Mouse (Mus musculus): ENCODE data around the gene Foxe1. TPM values are rescaled to one million over a fixed set of nuclear protein-coding genes. Genes with fewer than 3 reads are reported as not detected.

The Foxe1 gene
- polyA plus RNA-seq, 1 experiment from 2014 or later: not detected

DNA sequence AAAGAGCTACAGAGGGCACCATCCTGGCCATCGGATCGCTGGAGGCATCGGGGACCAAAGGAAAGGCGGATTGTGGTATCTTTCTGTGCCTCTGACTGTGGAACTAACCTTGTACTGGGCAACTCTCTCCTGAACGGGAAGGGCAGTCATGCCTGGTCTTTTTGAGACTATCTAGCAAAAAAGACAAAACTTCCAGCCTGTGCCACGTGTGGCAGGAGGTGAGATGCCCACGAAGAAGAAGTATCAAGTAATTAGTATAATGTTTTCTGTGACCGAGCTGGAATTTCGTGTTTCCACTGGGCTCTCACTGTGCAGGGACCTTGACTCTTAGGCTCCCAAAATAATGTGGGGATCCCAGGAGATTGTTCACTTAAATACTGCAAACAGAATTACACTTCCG is 4.4 kb upstream of the Foxe1 start:
- Histone ChIP-seq H3K27me3 (ENCODE audit: poor library complexity, severe bottlenecking) (peaks cover 97% of the 10 kb centered on the region), H3K4me1 (peaks cover 30% of the 10 kb centered on the region), H3K4me3 (no peak overlapping the region), H3K9me3 (no peaks in the 10 kb centered on the region), H3K36me3 (replicated peaks) (no peaks in the 10 kb centered on the region), H3K27ac (no peak overlapping the region)
- 11% methylated on average over 10 of the region's 10 CpGs for WGBS
- DNase-seq (ENCODE audit: extremely low spot score, low spot score): no peak

DNA sequence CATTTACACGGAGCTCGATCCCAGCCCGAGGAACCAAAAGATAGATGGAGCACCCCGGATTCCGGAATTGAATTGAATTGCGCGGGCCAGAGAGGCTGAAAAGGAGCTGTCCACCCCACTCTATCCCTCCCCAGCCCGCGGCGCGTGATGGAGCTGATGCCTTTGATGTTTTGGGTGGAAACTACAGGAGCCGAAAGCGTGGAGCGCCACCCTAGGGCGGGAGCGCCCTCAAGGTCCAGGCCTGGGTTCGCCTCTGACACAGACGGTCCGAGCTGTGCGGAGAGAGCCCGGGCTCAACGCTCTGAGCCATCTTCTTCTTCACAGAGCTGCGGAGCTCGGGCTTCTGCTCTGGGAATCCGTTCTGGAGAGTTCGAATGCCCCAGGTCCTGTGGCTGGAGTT is 3.8 kb upstream of the Foxe1 start:
- peaks cover 36% of the 10 kb centered on the region for H3K4me1 ChIP-seq
- H3K36me3 ChIP-seq (replicated peaks): no peaks in the 10 kb centered on the region
- WGBS: under 1% methylated on average over 26 of the region's 26 CpGs
- peak; percentile 38 for DNase-seq (ENCODE audit: extremely low spot score, low spot score)
- H3K27ac ChIP-seq: no peak overlapping the region
- H3K4me3 ChIP-seq: no peak overlapping the region
- peaks cover 98% of the 10 kb centered on the region for H3K27me3 ChIP-seq (ENCODE audit: poor library complexity, severe bottlenecking)
- no peaks in the 10 kb centered on the region for H3K9me3 ChIP-seq

DNA sequence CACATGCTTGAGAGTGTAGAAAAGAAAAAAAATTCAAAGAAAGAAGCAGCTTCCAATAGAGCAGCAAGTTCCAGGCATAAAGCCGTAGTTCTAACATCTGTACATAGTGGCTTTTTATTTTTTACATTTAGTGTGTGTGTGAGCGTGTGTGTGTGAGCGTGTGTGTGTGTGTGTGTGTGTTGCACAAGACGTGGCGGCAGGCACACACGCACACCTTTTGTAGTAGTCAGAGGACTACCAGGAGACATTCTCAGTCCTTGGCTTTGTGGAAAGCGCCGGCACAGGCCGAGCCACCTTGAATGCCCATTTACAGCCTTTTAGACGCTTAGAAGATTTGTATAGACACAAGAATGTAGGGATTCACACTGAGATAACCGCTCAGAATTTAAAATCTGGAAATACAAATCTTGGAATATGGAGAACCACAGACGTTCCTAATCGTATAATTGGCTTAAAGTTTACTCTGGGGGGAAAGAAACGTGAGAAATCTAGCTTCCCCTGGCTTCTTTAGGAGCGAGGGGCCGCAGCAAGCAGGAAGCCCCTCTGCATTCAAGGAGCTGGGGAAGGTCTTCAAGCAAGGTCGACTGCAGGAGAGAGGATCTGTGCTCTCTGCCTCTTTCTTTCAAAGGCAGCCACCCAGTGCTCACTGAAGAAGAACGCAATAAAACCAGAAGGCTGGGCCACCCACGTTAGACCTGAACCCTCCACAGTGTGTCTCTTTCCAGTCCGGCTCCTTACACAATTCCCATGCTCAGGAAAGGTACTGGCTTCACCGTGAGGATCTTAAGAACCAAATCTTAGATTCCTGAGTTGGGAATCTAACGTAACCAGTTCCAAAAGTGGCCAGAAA is 1.4 kb upstream of the Foxe1 start:
- no peaks in the 10 kb centered on the region for H3K9me3 ChIP-seq
- H3K27me3 ChIP-seq (ENCODE audit: poor library complexity, severe bottlenecking): peaks cover 100% of the 10 kb centered on the region
- 7% methylated on average over 22 of the region's 22 CpGs for WGBS
- no peak overlapping the region for H3K27ac ChIP-seq
- DNase-seq (ENCODE audit: extremely low spot score, low spot score): no peak
- peak overlapping the region; percentile 22; the same call in 1 of the 2 replicates for H3K4me3 ChIP-seq
- no peaks in the 10 kb centered on the region for H3K36me3 ChIP-seq (replicated peaks)
- H3K4me1 ChIP-seq: peaks cover 40% of the 10 kb centered on the region

DNA sequence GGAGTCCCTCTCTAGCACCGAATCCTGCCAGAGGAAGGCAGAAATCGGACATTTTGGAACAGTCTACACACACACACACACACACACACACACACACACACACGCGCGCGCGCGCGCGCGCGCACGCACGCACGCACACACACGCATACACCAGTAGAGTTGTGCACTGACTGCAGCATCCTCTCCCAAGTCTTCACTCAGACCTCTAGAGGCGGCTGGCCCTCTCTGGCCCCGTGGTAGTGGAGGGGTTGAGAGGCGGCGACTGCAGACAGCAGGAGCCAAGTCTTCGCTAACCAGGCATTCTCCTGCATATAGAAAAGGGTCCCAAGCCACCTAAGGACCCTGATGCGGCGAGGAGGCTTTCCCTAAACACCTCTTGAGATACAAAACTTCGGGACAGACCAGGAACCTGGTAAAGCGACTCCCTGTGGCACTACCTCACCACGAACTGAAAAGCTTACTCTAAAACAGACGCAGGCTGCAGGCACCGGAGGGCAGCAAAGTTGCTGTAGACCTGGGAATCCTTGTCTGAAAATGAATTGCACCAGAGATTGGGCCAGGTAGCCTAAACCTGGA is 610 bp upstream of the Foxe1 start:
- peak overlapping the region; percentile 22; the same call in 1 of the 2 replicates for H3K4me3 ChIP-seq
- peak; percentile 59 for DNase-seq (ENCODE audit: extremely low spot score, low spot score)
- WGBS: under 1% methylated on average over 28 of the region's 28 CpGs

DNA sequence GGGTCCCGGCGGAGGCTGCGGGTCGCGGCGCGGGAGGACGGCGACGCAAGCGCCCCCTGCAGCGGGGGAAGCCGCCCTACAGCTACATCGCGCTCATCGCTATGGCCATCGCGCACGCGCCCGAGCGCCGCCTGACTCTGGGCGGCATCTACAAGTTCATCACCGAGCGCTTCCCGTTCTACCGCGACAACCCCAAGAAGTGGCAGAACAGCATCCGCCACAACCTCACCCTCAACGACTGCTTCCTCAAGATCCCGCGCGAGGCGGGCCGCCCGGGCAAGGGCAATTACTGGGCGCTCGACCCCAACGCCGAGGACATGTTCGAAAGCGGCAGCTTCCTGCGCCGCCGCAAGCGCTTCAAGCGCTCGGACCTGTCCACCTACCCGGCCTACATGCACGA is 879 bp downstream of the Foxe1 start:
- DNase-seq (ENCODE audit: extremely low spot score, low spot score): peak; percentile 42
- Histone ChIP-seq H3K4me1 (peaks cover 43% of the 10 kb centered on the region), H3K4me3 (peak overlapping the region; percentile 43), H3K9me3 (no peaks in the 10 kb centered on the region), H3K27me3 (ENCODE audit: poor library complexity, severe bottlenecking) (peaks cover 100% of the 10 kb centered on the region), H3K27ac (no peak overlapping the region), H3K36me3 (replicated peaks) (no peaks in the 10 kb centered on the region)
- under 1% methylated on average over 51 of the region's 51 CpGs for WGBS

More for the DNA sequence above, 610 bp upstream of the Foxe1 start:
- Histone ChIP-seq H3K27me3 (ENCODE audit: poor library complexity, severe bottlenecking) (peaks cover 100% of the 10 kb centered on the region), H3K36me3 (replicated peaks) (no peaks in the 10 kb centered on the region), H3K4me1 (peaks cover 46% of the 10 kb centered on the region), H3K27ac (no peak overlapping the region), H3K9me3 (no peaks in the 10 kb centered on the region)

DNA sequence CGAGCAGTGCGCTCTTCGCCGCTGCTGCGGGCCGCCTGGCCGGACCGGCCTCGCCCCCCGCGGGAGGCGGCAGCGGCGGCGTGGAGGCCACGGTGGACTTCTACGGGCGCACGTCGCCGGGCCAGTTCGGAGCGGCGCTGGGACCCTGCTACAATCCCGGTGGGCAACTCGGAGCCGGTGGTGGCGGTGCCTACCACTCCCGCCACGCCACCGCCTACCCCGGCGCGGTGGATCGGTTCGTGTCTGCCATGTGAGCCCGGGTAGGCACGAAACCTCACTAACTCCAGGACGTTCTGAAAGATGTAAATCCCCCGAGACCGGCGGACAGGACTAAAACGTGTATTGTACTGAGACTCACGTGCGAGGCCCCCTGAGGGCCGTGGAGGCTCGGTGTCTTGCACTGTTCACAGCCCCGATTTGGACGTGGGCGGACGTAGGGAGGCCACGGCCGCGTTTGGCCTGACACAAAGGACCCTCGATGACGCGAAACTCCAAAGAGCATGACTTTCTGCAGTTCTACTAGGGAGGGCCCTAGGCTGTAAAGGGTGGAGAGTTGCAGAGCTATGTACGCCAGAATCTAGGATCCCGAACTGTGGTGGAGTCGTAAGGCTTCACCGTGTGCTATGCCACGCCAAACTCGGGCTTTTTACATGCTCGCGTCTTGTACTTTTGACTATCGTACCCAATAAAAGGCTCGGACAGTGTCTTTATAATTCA is 1.8 kb downstream of the Foxe1 start:
- Histone ChIP-seq H3K27me3 (ENCODE audit: poor library complexity, severe bottlenecking) (peaks cover 100% of the 10 kb centered on the region), H3K9me3 (no peaks in the 10 kb centered on the region), H3K4me1 (peaks cover 38% of the 10 kb centered on the region), H3K27ac (no peak overlapping the region), H3K36me3 (replicated peaks) (no peaks in the 10 kb centered on the region), H3K4me3 (peak overlapping the region; percentile 43)
- 2% methylated on average over 51 of the region's 67 CpGs for WGBS
- DNase-seq (ENCODE audit: extremely low spot score, low spot score): peak; percentile 39

DNA sequence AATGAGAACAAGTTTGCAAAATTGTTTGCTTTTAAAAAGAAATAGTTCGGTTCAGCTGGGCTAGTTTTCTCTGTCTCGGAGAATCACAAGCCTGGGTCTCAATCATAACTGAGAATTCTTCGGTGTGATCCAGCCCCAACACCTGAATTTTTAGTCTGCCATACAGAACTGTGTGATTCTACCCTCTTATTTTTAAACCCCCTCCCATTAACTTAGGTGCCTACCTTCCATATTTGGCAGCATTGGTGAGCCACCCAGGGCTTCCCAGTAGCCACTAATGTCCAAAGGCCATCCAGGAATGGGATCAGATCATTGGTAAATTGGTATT is 2.3 kb downstream of the Foxe1 start:
- Histone ChIP-seq H3K4me1 (peaks cover 38% of the 10 kb centered on the region), H3K27ac (no peak overlapping the region), H3K27me3 (ENCODE audit: poor library complexity, severe bottlenecking) (peaks cover 100% of the 10 kb centered on the region), H3K9me3 (no peaks in the 10 kb centered on the region), H3K4me3 (no peak overlapping the region), H3K36me3 (replicated peaks) (no peaks in the 10 kb centered on the region)
- 10% methylated on average over 3 of the region's 3 CpGs for WGBS
- no peak for DNase-seq (ENCODE audit: extremely low spot score, low spot score)

DNA sequence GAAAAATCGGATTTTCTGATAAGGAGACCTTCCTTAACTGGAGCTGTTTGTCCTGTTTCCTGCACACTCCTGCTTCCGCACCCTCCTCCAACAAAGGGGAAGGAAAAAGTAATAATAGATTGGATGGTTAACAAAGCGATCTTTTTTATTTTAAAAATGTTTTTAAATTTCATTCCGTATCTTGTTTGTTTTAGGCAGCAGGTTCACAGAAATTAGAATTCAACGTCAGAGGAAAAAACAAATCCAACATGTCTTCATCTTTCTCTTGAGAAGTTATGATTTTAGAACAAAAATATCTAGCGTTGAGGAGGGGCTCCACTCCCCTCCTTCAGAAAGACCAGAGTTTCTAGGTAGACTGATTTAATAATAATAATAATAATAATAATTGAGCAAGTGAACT is 2.8 kb downstream of the Foxe1 start:
- WGBS: 24% methylated on average over 6 of the region's 6 CpGs
- H3K9me3 ChIP-seq: no peaks in the 10 kb centered on the region
- no peak for DNase-seq (ENCODE audit: extremely low spot score, low spot score)
- peaks cover 38% of the 10 kb centered on the region for H3K4me1 ChIP-seq
- H3K36me3 ChIP-seq (replicated peaks): no peaks in the 10 kb centered on the region
- H3K27ac ChIP-seq: no peak overlapping the region
- no peak overlapping the region for H3K4me3 ChIP-seq
- H3K27me3 ChIP-seq (ENCODE audit: poor library complexity, severe bottlenecking): peaks cover 100% of the 10 kb centered on the region

DNA sequence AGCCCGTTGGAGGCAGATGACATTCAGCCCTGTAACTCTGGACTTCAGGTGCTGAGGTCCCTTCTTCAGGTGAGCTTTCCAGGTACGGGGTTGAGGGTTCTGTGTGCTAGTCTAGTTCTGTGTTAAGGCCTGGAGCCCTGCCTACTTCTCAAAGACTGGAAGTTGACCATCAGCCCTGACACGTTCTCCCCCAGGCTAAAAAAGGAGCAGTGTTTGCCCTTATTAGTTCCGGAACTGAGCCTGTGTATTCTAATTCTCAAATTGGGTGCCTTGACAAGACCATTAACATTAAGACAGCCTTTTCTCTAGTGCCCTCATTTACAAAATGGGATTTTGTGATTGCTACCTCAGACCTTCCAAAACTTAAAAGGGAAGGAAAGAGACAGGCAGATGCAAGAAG is 3.7 kb downstream of the Foxe1 start:
- Histone ChIP-seq H3K4me1 (peaks cover 36% of the 10 kb centered on the region), H3K9me3 (no peaks in the 10 kb centered on the region), H3K4me3 (no peak overlapping the region), H3K27ac (no peak overlapping the region), H3K36me3 (replicated peaks) (no peaks in the 10 kb centered on the region), H3K27me3 (ENCODE audit: poor library complexity, severe bottlenecking) (peaks cover 100% of the 10 kb centered on the region)
- no peak for DNase-seq (ENCODE audit: extremely low spot score, low spot score)
- WGBS: 8% methylated on average over 4 of the region's 4 CpGs

DNA sequence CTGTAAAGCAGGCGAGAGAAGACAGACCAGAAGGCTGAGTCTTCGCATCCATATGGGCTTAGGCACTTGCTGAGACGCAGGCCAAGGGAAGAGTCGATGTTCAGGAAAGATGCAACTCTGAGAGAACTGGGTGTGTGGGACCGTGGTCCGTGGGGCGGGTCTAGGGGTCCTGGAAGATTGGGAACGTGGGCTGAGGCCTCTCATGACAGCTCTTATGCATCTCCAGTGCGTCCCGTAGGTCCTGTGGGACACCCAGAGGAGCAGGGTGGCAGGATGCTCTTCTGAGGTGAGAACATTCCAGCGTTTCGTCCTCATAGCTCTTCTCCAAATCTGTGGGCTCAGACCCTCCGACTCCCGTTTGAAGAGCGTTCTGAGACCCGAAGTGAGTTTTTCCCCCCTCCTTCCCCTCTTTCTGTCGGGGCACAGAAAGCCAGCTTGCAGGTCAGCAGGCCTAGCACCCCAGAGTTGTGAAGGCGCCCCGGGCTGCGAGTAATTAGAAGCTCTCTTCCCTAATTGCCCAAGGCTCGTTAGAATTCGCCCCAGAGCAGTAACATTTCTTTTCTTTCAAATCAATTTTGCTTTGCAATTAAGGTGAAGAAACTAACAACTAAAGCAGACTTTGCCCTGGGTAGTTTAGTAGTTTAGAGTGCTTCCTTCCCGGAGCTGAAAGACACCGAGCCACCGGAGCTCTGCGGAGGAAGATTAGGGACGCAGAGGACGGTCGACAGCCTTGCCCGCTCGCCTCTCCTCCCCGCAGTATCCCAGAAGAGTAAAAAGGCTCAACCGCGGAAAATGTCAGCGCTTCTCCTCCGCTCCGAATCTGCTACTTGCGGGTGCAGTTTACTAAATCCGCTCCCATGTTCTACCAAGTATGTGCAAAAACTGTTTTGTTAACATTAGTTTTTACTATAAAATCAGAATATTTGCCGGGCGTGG is 4.4 kb downstream of the Foxe1 start:
- 1% methylated on average over 41 of the region's 41 CpGs for WGBS
- Histone ChIP-seq H3K36me3 (replicated peaks) (no peaks in the 10 kb centered on the region), H3K27ac (no peak overlapping the region), H3K27me3 (ENCODE audit: poor library complexity, severe bottlenecking) (peaks cover 100% of the 10 kb centered on the region), H3K9me3 (no peaks in the 10 kb centered on the region), H3K4me3 (no peak overlapping the region), H3K4me1 (peaks cover 36% of the 10 kb centered on the region)
- peak; percentile 52 for DNase-seq (ENCODE audit: extremely low spot score, low spot score)

DNA sequence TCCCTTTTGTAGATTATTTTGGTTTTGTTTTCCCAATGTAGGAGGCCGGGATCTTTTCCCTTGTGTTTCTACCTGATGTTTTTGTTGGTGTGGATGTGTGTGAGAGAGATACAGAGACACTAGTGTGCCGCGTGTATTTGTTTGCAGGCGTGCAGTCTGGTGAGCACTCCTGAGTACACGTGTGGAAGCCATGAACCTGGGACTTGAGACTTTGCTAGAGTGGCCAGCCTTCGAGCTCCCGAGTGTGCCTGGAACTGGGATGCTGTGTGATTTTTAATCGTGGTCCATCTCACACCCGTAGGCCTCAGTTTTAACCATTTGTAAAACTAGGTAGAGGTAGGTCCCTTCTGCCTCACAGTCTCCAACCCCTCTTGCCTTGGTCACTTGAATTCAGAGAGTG is 5.5 kb downstream of the Foxe1 start:
- no peak overlapping the region for H3K27ac ChIP-seq
- DNase-seq (ENCODE audit: extremely low spot score, low spot score): peak; percentile 31
- WGBS: 17% methylated on average over 9 of the region's 9 CpGs
- no peaks in the 10 kb centered on the region for H3K9me3 ChIP-seq
- H3K27me3 ChIP-seq (ENCODE audit: poor library complexity, severe bottlenecking): peaks cover 100% of the 10 kb centered on the region
- H3K36me3 ChIP-seq (replicated peaks): no peaks in the 10 kb centered on the region
- peaks cover 37% of the 10 kb centered on the region for H3K4me1 ChIP-seq
- no peak overlapping the region for H3K4me3 ChIP-seq

DNA sequence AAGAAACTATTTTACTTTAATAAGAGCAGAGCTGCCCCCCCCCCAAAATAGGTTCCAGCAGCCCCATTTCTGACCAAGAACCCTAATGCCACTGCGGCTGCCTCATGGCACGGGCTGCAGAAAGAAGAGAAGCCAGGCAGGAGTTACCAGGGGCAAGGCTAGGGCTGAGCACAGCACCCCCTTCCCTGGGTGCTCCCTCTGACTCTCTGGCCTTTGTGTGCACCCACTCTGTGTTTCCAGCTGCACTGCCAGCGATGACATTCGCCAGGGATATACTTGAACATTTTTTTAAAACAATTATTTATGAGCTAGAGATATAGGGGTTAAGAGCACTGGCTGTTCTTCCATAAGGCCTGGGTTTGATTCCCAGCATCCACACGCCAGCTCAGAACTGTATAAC is 6.1 kb downstream of the Foxe1 start:
- no peak overlapping the region for H3K4me3 ChIP-seq
- no peaks in the 10 kb centered on the region for H3K9me3 ChIP-seq
- peaks cover 100% of the 10 kb centered on the region for H3K27me3 ChIP-seq (ENCODE audit: poor library complexity, severe bottlenecking)
- 40% methylated on average over 5 of the region's 5 CpGs for WGBS
- no peaks in the 10 kb centered on the region for H3K36me3 ChIP-seq (replicated peaks)
- DNase-seq (ENCODE audit: extremely low spot score, low spot score): no peak
- H3K4me1 ChIP-seq: peaks cover 30% of the 10 kb centered on the region
- H3K27ac ChIP-seq: no peak overlapping the region
